ENCODE assay signal across 8 mouse cellular contexts in genomic region chr13:95249511-95250456, GRCm38 (mm10). TPM values are rescaled to one million over a fixed set of nuclear protein-coding genes. Genes with fewer than 3 reads are reported as not detected.
DNase-seq lines count a peak whose midpoint lies in the region; ATAC-seq lines count a peak whose summit lies in the region.

Pde8b (minus strand) TSS chr13:95250336.

- H3K4me3 ChIP-seq in heart, embryonic 16.5 days (ENCODE audit: low read length), result peak within 1 kb of the TSS; percentile 28
- H3K4me3 ChIP-seq in liver, embryonic 13.5 days (replicated peaks), result peak within 1 kb of the TSS; percentile 25

- ATAC-seq in heart, embryonic 16.5 days (replicated peaks; ENCODE audit: extremely low read depth, insufficient read depth, low FRiP score), result no peak
- no peak for ATAC-seq in liver, embryonic 13.5 days (ENCODE audit: low read depth)

- H3K27me3 ChIP-seq in heart, embryonic 16.5 days (ENCODE audit: control insufficient read depth, insufficient read depth, low read length), result peaks cover 17% of the 10 kb centered on the region
- peaks cover 36% of the 10 kb centered on the region for H3K27me3 ChIP-seq in liver, embryonic 13.5 days

- 5% methylated on average over 36 of the region's 37 CpGs for WGBS in heart, embryonic 16.5 days
- 5% methylated on average over 37 of the region's 37 CpGs for WGBS in liver, embryonic 13.5 days (ENCODE audit: insufficient replicate concordance)

- DNase-seq in cerebellum, postnatal 14 days, result peak; percentile 10 to 32
- no peak for DNase-seq in cerebellum, adult 9-10 months
- DNase-seq in embryo, embryonic 10 days (ENCODE audit: low spot score), result peak; percentile 62
- peak; percentile 20 for DNase-seq in layer of hippocampus, adult 11-12 months (ENCODE audit: low spot score)
- no peak for DNase-seq in liver, embryonic 13.5 days
- DNase-seq in ovary, postnatal 10 days (ENCODE audit: low spot score), result peak; percentile 7
- no peak for DNase-seq in spleen, postnatal 14 days (ENCODE audit: low spot score in 2 of 2)

- H3K9me3 ChIP-seq in heart, embryonic 16.5 days (replicated peaks; ENCODE audit: control insufficient read depth, low read length), result no peaks in the 10 kb centered on the region
- no peaks in the 10 kb centered on the region for H3K9me3 ChIP-seq in liver, embryonic 13.5 days (replicated peaks)

- H3K27ac ChIP-seq in heart, embryonic 16.5 days (ENCODE audit: low read length), result no peak within 1 kb of the TSS
- H3K27ac ChIP-seq in liver, embryonic 13.5 days, result no peak within 1 kb of the TSS

- peaks cover 4% of the 10 kb centered on the region; the same call in 1 of the 2 replicates for H3K4me1 ChIP-seq in heart, embryonic 16.5 days (ENCODE audit: control insufficient read depth, insufficient read depth, low read length)
- H3K4me1 ChIP-seq in liver, embryonic 13.5 days (replicated peaks), result no peaks in the 10 kb centered on the region

- no peak within 1 kb of the TSS for H3K9ac ChIP-seq in heart, embryonic 16.5 days (ENCODE audit: low read length)
- H3K9ac ChIP-seq in liver, embryonic 13.5 days, result no peak within 1 kb of the TSS

- no peaks in the 10 kb centered on the region for H3K36me3 ChIP-seq in heart, embryonic 16.5 days (ENCODE audit: control insufficient read depth, insufficient read depth)
- H3K36me3 ChIP-seq in liver, embryonic 13.5 days, result no peaks in the 10 kb centered on the region

- peak within 1 kb of the TSS; percentile 65 for H3K4me2 ChIP-seq in heart, embryonic 16.5 days (ENCODE audit: low read depth, low read length)
- H3K4me2 ChIP-seq in liver, embryonic 13.5 days, result peak within 1 kb of the TSS; percentile 51

RNA-seq across cellular contexts. Expression of gene Pde8b, which starts in this region (rescaled TPM):
- polyA plus RNA-seq in heart, embryonic 16.5 days (2015; fragmentation: Nextera tagmentation; extraction: Ambion mirVana), result 0.56 and 1.1 TPM in 2 replicates
- polyA plus RNA-seq in liver, embryonic 13.5 days (2015; fragmentation: Nextera tagmentation; extraction: Ambion mirVana), result 0.53 and 0.65 TPM in 2 replicates

Comparison
In these comparisons a context has a peak if more than half of its experiments do, and no peak if none do; other contexts are left out.
1. DNase-seq: peak in cerebellum, postnatal 14 days (2 of 2), embryo, embryonic 10 days (single experiment), layer of hippocampus, adult 11-12 months (single experiment) and ovary, postnatal 10 days (single experiment); none in cerebellum, adult 9-10 months (single experiment), liver, embryonic 13.5 days (single experiment) and spleen, postnatal 14 days (0 of 2).